Mouse (Mus musculus) natural killer cell, adult 2 months (primary cell): ENCODE data around the gene Zbtb16.

Source experiments
- DNase-seq, 2 experiments: peaks; one replicate each; pipeline ENCODE4 v3.0.0; 2022; ENCODE audit warnings: low spot score in 2 of 2

The Zbtb16 gene

GRCm38 (mm10) chr9:48768965-48769364 is 67.1 kb downstream of the Zbtb16 start:
- DNase-seq, result no peak

GRCm38 (mm10) chr9:48767666-48768432 is 68.2 kb downstream of the Zbtb16 start:
- no peak for DNase-seq

DNA sequence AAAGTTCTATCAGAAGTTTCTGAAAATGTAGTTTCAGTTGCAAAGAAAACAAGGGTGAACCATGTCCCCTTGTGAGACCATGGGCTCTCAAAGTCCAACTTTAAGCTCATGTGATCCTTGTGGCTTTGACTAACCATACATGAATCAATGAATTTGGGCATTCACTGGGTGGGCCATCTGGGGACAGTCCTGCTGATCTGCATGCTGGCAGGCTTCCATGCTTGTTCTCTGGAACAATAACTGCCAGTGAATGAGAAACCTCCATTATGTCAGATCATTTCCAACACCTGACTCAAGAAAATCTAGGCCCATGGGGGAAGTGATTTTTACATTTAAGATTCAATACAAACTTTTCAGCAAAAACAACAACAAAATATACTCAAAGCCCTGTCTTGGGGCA is 70.1 kb downstream of the Zbtb16 start:
- no peak for DNase-seq

GRCm38 (mm10) chr9:48764311-48764710 is 71.7 kb downstream of the Zbtb16 start:
- DNase-seq, result no peak

GRCm38 (mm10) chr9:48761732-48762637 is 74.0 kb downstream of the Zbtb16 start:
- DNase-seq, result no peak

DNA sequence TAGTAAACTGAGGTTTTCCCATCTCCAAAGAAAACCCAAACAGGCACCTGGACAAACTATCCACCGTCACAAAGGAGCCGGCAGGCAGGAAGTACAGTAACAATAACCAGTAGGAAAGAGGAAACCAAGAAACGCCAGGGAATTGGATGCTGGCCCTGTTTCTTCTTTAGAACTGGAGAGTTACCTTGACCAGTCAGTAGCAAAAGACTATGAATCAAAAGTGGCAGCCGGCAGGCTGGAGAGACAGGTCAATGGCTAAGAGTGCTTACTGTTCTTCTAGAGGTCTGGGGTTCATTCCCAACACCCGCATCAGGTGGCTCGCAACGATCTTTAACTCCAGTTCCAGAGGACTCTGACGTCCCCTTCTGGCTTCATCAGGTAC is 74.9 kb downstream of the Zbtb16 start:
- no peak for DNase-seq

DNA sequence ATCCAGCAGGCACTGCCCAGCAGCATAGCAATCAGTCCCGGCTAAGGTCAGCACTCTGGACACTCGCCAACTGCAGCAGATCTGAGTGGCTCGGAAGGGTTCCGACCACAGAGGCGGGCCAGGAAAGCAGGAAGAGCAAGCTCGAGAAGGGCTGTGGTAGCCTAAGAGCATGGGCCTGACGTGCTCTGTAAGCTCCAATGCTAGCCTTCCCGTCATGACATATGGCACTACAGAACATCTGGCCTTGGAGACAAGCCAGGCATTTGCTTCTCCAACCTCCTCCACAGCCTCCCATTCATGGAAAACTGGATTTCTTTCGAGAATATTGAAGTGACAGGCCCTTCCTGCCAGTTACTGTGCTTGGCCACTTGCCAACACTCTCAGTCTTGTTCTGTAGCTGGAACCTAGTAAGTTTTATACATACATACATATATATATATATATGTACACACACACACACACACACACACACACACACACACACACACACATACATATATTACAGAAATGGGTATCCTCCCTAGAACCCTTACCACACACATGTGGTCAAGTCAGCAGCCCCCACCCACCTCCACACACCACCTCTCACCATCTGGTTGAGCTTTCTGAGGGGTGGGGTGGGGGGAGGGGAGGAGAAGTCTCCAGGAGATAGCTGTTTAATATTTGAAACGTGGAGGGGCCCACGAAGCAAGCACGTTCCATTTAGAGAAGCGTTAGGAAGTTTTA is 75.4 kb downstream of the Zbtb16 start:
- no peak for DNase-seq

GRCm38 (mm10) chr9:48759098-48759497 is 76.9 kb downstream of the Zbtb16 start:
- DNase-seq, result no peak

GRCm38 (mm10) chr9:48757650-48758580 is 78.1 kb downstream of the Zbtb16 start:
- no peak for DNase-seq

- DNase-seq, result no peak
Observed at GRCm38 (mm10) chr9:48756261-48756812, 79.7 kb downstream of the Zbtb16 start.

DNA sequence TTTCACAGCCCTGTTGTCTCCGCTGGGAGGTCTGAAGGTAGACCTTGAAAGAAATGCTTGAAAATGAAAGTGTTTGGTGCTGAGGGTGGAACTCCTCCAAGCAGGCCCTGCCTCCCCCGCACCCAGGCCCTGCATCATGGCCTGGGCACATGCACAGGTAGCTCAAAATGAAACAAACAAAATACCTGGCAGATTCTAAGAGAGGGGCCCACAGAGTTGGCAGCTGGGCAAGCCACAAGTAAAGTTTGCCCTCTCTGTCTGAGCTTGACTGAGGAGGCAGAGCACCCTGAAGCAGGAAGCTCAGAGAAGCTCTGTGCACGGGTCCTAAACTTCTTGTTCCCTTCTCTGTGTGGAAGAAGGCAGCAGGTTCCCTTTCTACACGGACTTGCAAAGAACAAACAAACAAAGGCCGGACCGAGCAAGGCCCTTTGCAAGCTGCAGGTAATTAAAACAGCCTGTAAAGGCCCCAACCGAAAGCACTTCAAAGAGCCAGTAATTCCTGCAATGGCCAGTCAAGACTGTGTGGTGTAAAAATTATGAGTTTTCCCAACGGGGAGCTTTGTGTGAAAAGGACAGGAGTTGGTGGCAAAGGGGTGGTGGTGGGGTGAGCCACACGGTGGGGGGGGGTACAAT is 80.5 kb downstream of the Zbtb16 start:
- DNase-seq, result no peak

- DNase-seq, result no peak
Observed at GRCm38 (mm10) chr9:48754418-48754817, 81.6 kb downstream of the Zbtb16 start.

- DNase-seq, result no peak
Observed at GRCm38 (mm10) chr9:48753881-48754280, 82.1 kb downstream of the Zbtb16 start.

DNA sequence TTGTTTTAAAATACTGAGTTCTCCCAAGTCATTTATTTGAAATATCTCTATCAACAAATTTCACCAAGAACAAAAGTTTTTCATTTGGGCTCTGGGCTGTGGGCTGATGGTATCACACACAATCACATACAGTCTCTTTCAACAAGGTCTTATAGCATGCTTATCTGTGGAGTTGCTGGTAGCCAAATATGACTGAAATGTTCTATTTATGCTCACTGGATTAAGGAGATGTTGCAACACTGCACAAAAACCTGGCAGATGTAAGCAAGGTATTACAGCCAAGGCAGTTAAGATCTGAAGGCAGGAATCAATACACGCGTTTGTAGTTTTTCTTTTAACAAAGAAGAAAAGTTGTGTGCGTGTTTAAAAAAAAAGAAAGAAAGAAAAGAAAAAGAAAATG is 84.1 kb downstream of the Zbtb16 start:
- DNase-seq, result no peak

- no peak for DNase-seq
Observed at GRCm38 (mm10) chr9:48749666-48750065, 86.4 kb downstream of the Zbtb16 start.

GRCm38 (mm10) chr9:48749168-48749567 is 86.9 kb downstream of the Zbtb16 start:
- no peak for DNase-seq

- DNase-seq, result no peak
Observed at GRCm38 (mm10) chr9:48748761-48749160, 87.3 kb downstream of the Zbtb16 start.

GRCm38 (mm10) chr9:48748216-48748615 is 87.8 kb downstream of the Zbtb16 start:
- no peak for DNase-seq

DNA sequence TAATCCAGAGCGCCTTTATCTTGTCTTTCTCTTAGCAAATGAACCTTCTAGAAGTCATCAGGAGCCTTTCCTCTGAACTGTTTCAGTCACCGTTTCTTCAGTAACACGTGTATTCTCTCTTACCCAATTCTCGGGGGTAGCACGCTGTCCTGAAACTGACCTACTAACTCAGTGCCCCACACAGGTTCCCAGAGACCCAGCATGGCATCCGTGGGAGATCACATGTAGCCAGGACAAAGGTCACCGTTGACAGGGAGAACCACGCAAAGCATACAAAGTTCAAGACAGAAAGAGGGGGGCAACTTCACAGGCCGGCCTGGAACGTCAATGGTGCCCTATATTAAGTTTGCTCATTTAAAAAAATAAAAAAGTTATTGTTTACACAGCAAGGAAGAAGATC is 89.5 kb downstream of the Zbtb16 start:
- DNase-seq, result no peak

DNA sequence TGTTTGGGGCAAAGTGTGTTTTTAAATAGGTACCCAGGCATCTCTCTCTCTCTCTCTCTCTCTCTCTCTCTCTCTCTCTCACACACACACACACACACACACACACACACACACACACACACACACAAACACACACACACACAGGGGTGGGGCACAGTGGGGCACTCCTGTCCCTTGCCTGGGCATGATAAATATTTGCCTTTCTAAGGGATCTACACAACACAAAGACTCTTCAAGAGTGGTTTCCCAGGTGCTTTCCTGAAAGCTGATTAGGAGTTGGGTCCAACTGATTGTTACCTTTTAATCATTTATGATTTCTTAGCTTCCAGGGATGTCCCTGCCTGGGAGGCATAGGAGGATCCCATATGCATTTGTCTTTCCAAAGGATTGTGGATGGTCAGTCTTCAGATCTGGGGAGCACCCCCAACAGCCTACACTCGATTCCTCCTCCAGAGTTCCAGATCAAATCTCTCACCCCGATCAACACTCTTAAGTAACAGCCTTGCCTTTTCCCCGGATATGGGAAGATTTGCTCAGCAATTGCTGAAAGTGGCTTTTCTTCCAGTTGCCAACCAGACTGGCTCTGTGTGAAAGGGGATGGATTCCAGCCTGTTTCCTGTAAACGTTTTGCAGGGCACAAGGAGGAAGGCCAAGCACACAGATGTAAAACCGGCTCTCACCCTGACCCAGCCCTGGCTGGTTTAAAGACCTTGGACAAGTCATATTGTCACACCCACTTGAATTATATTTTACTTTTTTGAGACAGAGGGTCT is 90.5 kb downstream of the Zbtb16 start:
- DNase-seq, result no peak
